Mouse (Mus musculus): Measurements from ENCODE around the gene Ntrk2.

GRCm38 (mm10) chr13:58964701-58965359 is 158.5 kb downstream of the Ntrk2 start:
- TF ChIP-seq POLR2A (IDR thresholded peaks at IDR 0.05; ENCODE audit: insufficient read depth, low read depth, low read length) (no peak), CTCF (IDR thresholded peaks at IDR 0.05; ENCODE audit: insufficient read depth, low read depth, low read length) (no peak)

All from olfactory bulb, adult 2 months (tissue).